Mouse (Mus musculus) lung, postnatal 36 days (tissue): ENCODE results near the gene Uck2.

Experiments
- DNase-seq: peaks from one replicate; pipeline ENCODE4 v3.0.0; 2022; ENCODE audit warnings: mixed read lengths

Uck2 gene

DNA sequence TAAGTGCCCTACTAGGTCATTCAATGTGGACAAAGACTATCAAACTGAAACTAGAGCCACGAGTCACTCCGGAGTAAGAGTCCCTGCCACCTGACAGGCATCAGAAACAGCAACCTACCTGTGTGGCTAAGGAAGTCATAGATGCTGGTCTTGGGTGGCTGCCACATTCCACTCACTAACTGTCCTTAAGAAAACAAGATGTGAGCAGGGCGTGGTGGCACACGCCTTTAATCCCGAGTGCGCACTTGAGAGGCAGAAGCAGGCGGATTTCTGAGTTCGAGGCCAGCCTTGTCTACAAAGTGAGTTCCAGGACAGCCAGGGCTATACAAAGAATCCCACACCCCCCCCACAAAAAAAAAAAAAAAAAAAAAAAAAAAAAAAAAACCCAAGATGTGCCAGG is 35.2 kb downstream of the Uck2 start:
- DNase-seq, result no peak

GRCm38 (mm10) chr1:167249252-167249651 is 35.9 kb downstream of the Uck2 start:
- peak; percentile 30 for DNase-seq

DNA sequence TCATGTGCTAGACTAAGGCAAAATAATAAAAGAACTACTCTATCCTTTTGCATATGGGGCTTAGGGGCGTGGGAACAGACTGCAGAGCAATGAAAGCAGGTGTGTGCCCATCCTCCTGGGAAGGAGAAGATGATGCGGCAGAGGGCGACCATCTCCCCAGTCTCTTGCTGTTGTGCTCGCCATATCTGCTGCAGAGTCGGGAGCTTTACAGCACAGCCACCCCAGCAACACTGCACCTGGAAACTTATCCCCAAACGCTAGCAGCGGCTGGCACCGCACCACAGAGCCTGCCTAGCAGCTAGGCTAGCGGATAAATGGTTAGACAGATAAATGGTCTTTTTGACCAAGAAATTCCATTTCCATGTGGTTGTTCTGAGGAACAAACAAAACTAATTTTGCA is 37.2 kb downstream of the Uck2 start:
- no peak for DNase-seq

DNA sequence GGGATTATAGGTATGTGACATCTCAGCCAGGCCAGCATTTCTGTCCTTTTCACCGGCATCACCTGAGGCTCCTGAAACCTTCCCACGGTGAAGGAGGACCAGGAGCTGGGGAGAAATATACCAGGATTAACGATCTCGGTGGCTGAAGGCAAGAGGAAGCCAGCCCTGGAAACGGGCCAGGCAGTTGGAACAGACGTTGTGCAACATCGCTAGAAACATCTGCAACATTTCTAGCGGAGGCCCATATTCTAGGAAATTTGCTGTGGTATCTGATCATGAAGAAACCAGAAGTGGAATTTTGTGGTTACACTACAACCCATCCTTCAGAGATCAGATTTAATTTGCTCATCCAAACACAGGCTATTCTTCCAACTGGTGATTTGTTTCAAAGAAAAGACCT is 38.1 kb downstream of the Uck2 start:
- DNase-seq, result peak; percentile 89

GRCm38 (mm10) chr1:167246275-167246674 is 38.8 kb downstream of the Uck2 start:
- DNase-seq, result peak; percentile 45

DNA sequence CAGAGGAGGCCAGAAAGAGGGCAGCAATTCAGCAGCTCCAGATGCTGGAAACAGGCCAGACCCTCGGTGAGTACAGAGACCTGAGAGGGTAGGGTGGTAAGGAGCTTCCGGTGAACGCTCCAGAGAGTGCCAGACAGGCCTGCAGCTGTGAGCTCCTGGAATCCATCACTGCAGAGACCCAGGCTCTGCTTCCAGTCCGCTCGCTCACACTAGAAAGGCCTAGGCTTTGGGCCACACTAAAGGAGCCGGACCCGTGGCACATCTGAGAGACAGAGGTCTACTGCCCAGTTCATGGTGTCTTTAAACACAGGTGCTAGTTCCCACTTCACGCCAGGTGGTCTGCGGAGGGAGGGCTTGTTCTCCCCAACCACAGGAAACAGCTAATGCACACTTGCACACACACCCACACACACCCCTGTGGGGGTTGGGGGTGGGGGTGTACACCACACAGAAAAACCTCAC is 39.9 kb downstream of the Uck2 start:
- peak; percentile 65 for DNase-seq

DNA sequence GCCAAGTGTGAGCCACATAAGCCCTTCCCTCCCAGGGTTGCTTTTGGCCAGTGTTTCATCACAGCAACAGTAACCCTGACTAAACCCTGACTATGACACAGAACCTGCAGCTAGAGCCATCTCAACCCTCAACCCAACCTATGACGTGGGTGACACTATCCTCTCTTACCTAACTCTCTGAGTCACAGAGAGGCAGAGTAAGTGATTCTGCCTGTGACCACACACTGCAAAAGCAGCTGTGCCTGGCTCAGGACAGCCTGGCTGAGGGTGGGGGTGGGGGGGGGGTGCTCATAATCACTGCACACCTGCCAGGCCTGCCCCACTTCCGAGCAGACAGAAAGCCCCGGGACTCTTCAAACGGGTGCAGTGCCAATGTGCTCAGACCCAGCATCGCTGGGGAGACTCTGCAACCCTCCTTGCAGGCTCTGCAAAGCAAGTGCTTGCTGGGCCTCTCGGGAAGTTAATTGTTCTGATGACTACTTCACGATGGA is 42.9 kb downstream of the Uck2 start:
- DNase-seq, result peak; percentile 48

DNA sequence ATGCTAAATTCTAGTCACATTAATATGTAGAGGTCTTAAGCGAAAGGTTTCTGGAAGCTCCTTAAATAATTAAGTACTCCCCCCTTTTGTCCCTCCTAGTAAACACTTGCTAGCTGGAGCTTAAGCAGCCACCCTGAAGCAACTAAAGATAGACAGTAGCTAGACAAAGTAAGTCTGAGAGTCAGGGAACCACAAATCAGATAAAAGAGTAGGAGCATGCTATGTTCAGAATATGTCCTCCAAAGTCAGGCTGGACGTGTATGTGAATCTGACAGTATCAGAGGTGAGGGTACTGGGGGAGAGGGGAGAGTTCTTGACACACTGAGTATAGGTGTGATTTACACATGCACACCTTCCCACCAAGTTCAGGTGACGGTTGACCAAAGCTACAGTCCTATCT is 43.6 kb downstream of the Uck2 start:
- no peak for DNase-seq

GRCm38 (mm10) chr1:167240361-167240760 is 44.8 kb downstream of the Uck2 start:
- DNase-seq, result no peak

DNA sequence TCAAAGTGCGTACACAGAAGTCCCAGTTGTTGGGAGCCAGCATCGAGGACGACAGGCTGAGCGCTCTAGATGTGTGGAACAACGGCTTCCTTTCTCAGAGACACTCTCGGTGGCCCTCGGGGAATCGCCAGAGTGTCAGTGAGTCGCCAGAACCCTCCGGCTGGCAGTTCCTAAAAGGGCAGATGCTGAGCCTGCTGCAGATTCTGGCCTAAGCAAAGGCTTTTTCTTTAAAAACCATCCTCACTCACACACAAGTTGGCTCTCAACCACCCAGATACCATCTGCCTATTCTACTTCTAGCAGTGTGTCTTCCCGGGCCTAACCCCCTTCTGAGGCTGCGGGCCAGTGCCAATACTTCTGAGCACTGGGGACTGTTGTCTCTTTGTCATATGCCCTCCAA is 45.2 kb downstream of the Uck2 start:
- no peak for DNase-seq

DNA sequence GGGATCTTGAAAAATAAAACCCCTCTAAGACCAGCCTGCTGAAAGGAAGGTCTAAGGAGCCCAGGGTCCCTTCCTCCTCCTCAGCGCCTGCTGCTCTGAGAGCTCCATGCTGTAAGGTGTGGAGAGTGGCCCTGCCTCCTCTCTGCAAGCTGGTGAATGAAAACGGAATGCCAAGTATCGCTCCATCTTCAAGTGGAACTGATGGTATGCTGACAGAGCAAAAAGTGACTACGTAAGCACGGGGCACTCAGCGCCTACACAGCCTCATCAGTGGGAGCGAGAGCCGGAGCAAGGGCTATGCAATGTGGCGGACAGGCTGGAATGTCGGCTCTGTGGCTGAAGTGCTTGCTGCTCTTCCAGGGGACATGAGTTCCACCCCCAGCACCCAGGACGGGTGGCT is 47.3 kb downstream of the Uck2 start:
- DNase-seq, result peak; percentile 68

DNA sequence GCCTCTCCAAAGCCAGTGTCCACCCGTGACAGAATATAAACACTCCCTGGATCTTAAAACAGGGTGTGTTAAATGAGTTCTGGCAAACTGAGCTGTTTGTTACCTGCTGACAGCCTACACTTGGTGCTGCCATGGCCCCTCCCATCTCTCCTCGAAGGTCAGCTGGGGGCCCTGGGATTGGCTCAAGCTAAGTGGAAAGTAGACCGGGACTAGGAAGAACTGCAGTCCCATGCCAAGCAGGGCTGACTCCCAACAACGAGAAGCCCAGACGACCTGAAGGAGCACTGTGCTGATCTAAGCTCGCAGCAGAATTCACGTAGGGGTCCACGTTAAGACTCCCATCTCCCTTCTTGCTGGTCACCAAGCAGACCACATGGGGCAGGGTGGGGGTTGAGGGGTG is 48.3 kb downstream of the Uck2 start:
- peak; percentile 42 for DNase-seq

- no peak for DNase-seq
These were observed 50.8 kb downstream of the Uck2 start for GRCm38 (mm10) chr1:167234344-167234743.

DNA sequence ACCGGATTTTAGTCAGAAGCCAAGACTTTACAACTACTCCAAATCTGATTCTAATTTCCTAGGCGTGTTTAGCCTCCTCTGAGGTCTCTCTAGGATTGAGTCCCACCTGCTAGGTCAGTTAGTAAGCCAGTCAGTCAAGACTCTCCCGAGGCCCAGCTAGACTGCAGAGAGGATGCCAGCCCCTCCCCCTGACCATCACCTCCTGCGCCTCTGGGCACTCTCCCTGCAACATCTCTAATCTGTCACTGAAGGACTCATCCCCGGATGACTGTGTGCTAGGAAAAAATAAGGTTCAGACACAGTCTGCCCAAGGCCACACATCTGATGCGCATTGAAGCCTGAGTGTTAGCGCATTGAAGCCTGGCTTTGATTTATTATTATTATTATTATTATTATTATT is 52.2 kb downstream of the Uck2 start:
- no peak for DNase-seq

- peak; percentile 41 for DNase-seq
These were observed 53.4 kb downstream of the Uck2 start for GRCm38 (mm10) chr1:167231612-167232283.

GRCm38 (mm10) chr1:167230930-167231611 is 54.0 kb downstream of the Uck2 start:
- no peak for DNase-seq

- no peak for DNase-seq
These were observed 62.6 kb downstream of the Uck2 start for GRCm38 (mm10) chr1:167222382-167223010.

GRCm38 (mm10) chr1:167220303-167221174 is 64.6 kb downstream of the Uck2 start:
- DNase-seq, result peak; percentile 93

DNA sequence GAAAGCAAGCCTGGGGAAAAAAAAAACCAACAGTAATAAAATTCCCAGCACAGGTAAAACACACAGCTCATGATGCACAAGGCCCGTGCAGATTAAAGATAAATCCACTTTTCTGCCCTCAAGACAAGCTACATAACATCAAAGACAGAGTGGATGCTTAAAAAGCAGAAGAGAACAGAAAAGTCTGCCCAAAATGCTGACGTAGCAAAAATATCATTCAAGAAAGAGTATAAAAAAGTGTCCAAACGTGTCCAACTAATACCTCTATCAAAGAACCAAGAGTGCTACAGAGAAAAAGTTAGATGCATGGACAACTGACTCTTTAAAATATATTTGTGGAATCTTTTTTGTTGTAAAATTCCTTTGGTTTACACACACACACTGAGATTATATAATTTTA is 69.7 kb downstream of the Uck2 start:
- no peak for DNase-seq

GRCm38 (mm10) chr1:167212710-167213109 is 72.4 kb downstream of the Uck2 start:
- no peak for DNase-seq

GRCm38 (mm10) chr1:167211979-167212614 is 73.0 kb downstream of the Uck2 start:
- peak; percentile 65 for DNase-seq

- no peak for DNase-seq
These were observed 76.3 kb downstream of the Uck2 start for GRCm38 (mm10) chr1:167208816-167209215.
